Mouse (Mus musculus): ENCODE results near the gene Lce1g. TPM values are rescaled to one million over a fixed set of nuclear protein-coding genes. Genes with fewer than 3 reads are reported as not detected.

The Lce1g gene
- polyA plus RNA-seq, 1 experiment from 2014 or later = not detected

Other genes with a start within 250 kb of the Lce1g start
- gene 2310046K23Rik, start 217.8 kb downstream of the Lce1g start, polyA plus RNA-seq (2015; fragmentation: Nextera tagmentation; extraction: Ambion mirVana) = not detected in 2 replicates
- not detected in 2 replicates for gene Ivl, start 178.6 kb downstream of the Lce1g start, polyA plus RNA-seq (2015; fragmentation: Nextera tagmentation; extraction: Ambion mirVana)
- not detected in 2 replicates for gene Smcp, start 163.3 kb downstream of the Lce1g start, polyA plus RNA-seq (2015; fragmentation: Nextera tagmentation; extraction: Ambion mirVana)
- gene 2210017I01Rik, start 144.8 kb downstream of the Lce1g start, polyA plus RNA-seq (2015; fragmentation: Nextera tagmentation; extraction: Ambion mirVana) = not detected in 2 replicates
- gene Lce6a, start 130.7 kb downstream of the Lce1g start, polyA plus RNA-seq (2015; fragmentation: Nextera tagmentation; extraction: Ambion mirVana) = not detected in 2 replicates
- not detected in 2 replicates for gene Lce1a1, start 104.0 kb downstream of the Lce1g start, polyA plus RNA-seq (2015; fragmentation: Nextera tagmentation; extraction: Ambion mirVana)
- not detected in 2 replicates for gene Lce1b, start 95.4 kb downstream of the Lce1g start, polyA plus RNA-seq (2015; fragmentation: Nextera tagmentation; extraction: Ambion mirVana)
- gene Lce1a2, start 82.0 kb downstream of the Lce1g start, polyA plus RNA-seq (2015; fragmentation: Nextera tagmentation; extraction: Ambion mirVana) = not detected in 2 replicates
- not detected in 2 replicates for gene Lce1c, start 73.1 kb downstream of the Lce1g start, polyA plus RNA-seq (2015; fragmentation: Nextera tagmentation; extraction: Ambion mirVana)
- gene Lce1d, start 65.1 kb downstream of the Lce1g start, polyA plus RNA-seq (2015; fragmentation: Nextera tagmentation; extraction: Ambion mirVana) = not detected in 2 replicates
- not detected in 2 replicates for gene Lce1e, start 43.3 kb downstream of the Lce1g start, polyA plus RNA-seq (2015; fragmentation: Nextera tagmentation; extraction: Ambion mirVana)
- gene Lce1f, start 32.0 kb downstream of the Lce1g start, polyA plus RNA-seq (2015; fragmentation: Nextera tagmentation; extraction: Ambion mirVana) = not detected in 2 replicates
- not detected in 2 replicates for gene Gm38119, start 13.2 kb downstream of the Lce1g start, polyA plus RNA-seq (2015; fragmentation: Nextera tagmentation; extraction: Ambion mirVana)
- not detected in 2 replicates for gene Lce1h, start 12.7 kb upstream of the Lce1g start, polyA plus RNA-seq (2015; fragmentation: Nextera tagmentation; extraction: Ambion mirVana)
- gene Lce1i, start 26.6 kb upstream of the Lce1g start, polyA plus RNA-seq (2015; fragmentation: Nextera tagmentation; extraction: Ambion mirVana) = not detected in 2 replicates
- gene Lce1j, start 38.2 kb upstream of the Lce1g start, polyA plus RNA-seq (2015; fragmentation: Nextera tagmentation; extraction: Ambion mirVana) = not detected in 2 replicates
- gene Lce1k, start 55.6 kb upstream of the Lce1g start, polyA plus RNA-seq (2015; fragmentation: Nextera tagmentation; extraction: Ambion mirVana) = not detected in 2 replicates
- gene Kprp, start 74.9 kb upstream of the Lce1g start, polyA plus RNA-seq (2015; fragmentation: Nextera tagmentation; extraction: Ambion mirVana) = not detected in 2 replicates
- gene Lce1l, start 98.9 kb upstream of the Lce1g start, polyA plus RNA-seq (2015; fragmentation: Nextera tagmentation; extraction: Ambion mirVana) = not detected in 2 replicates
- 0.13 TPM in 1 of 2 replicates, not detected in the other for gene 2310050C09Rik, start 117.9 kb upstream of the Lce1g start, polyA plus RNA-seq (2015; fragmentation: Nextera tagmentation; extraction: Ambion mirVana)
- gene Lce3a, start 173.9 kb upstream of the Lce1g start, polyA plus RNA-seq (2015; fragmentation: Nextera tagmentation; extraction: Ambion mirVana) = not detected in 2 replicates
- gene Lce3b, start 180.6 kb upstream of the Lce1g start, polyA plus RNA-seq (2015; fragmentation: Nextera tagmentation; extraction: Ambion mirVana) = not detected in 2 replicates
- 0.28 TPM in 1 of 2 replicates, not detected in the other for gene Lce3c, start 192.1 kb upstream of the Lce1g start, polyA plus RNA-seq (2015; fragmentation: Nextera tagmentation; extraction: Ambion mirVana)
- gene Lce3d, start 205.1 kb upstream of the Lce1g start, polyA plus RNA-seq (2015; fragmentation: Nextera tagmentation; extraction: Ambion mirVana) = not detected in 2 replicates
- not detected in 2 replicates for gene Lce3e, start 214.7 kb upstream of the Lce1g start, polyA plus RNA-seq (2015; fragmentation: Nextera tagmentation; extraction: Ambion mirVana)
- not detected in 2 replicates for gene Lce3f, start 239.9 kb upstream of the Lce1g start, polyA plus RNA-seq (2015; fragmentation: Nextera tagmentation; extraction: Ambion mirVana)